Mouse (Mus musculus): ENCODE results near the gene Ktn1.

Gene Ktn1

GRCm38 (mm10) chr14:47663844-47664469 is 15.7 kb downstream of the Ktn1 start:
- intact Hi-C loops (cut with DNase I): loop anchor here (10.0 kb wide), 1 partner anchor 69 kb away; no protein-coding TSS in a partner anchor

DNA sequence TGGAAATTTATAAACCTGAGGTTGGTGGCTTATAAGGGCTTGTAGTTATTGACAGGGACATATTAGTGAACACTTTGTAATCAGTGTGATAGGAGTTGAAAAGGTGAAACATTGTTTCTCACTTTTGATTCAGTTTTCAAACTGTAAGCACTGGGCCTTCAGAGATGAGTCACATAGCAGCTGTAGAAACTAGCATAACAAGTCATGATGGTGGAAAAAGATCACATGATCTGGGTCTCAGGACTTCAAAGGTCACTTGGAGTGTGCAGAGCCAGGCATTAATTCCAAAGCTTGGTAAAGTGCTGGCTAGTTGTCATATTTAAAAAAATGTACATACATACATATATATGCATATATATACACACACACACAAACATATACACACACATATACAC is 16.2 kb downstream of the Ktn1 start:
- intact Hi-C loops (cut with DNase I): loop anchor here (10.0 kb wide), 1 partner anchor 70 kb away; no protein-coding TSS in a partner anchor

- intact Hi-C loops (cut with DNase I): loop anchor here (10.0 kb wide), 1 partner anchor 70 kb away; no protein-coding TSS in a partner anchor
These were observed 17.0 kb downstream of the Ktn1 start for GRCm38 (mm10) chr14:47665061-47665778.

- intact Hi-C loops (cut with DNase I): loop anchor here (10.0 kb wide), 1 partner anchor 73 kb away; no protein-coding TSS in a partner anchor
These were observed 19.8 kb downstream of the Ktn1 start for GRCm38 (mm10) chr14:47668096-47668495.

DNA sequence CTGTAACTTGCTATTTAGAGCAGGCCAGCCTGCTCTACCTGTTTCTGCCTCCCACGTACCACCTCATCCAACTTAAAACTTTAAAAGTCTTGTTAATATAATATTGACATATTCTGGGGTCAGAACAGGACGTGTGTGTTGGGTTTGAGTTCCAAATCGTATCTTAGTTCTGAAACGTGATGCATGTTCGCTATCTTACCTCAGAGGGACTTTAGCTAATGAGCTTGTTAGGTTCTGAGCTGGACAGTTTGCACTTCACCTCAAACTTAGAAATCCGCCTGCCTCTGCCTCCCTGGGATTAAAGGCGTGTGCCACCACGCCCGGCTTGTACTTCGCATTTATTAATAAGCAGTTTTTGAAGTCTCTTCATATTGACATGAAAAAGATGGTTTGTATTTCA is 34.6 kb downstream of the Ktn1 start:
- intact Hi-C loops (cut with DNase I): no loop called here

- intact Hi-C loops (cut with DNase I): no loop called here
These were observed 36.3 kb downstream of the Ktn1 start for GRCm38 (mm10) chr14:47684579-47684978.

DNA sequence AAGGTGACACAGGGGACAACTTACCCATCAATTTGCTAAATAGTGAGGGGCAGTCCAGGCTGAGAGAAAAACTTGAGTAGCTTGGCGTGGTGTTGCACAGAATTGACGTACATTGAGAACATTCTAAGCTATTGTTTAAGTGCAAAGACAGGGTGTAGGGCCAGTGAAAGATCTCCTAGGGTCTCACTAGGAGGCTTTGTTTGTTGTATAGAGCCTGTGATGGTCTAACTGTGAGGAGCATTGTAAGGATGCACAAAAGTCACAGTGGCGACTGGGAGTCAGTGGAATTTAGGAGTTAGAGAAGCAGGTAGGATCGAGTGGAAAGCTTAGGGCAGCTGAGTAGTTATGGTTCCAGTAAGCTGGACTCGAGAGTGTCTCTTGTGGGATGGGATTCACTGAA is 50.9 kb downstream of the Ktn1 start:
- intact Hi-C loops (cut with DNase I): no loop called here

DNA sequence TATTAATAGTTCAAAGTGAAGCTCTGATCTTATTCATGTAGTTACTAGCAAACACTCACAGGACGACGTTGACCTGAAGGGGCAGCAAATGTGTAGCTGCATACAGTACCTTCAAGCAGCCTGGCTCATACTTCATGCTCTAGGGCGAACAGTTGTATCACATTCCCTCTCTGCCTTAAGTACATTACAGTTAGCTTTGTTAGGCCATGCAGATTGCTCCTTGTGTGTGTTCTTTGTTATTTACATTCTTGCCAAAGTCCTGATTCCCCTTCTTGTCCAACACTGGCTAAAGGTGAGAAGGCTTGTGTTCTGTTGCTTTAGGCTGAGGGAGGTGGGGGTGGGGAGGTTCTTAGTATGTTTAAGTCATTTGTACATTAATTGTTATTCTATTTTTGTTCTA is 61.3 kb downstream of the Ktn1 start:
- intact Hi-C loops (cut with DNase I): no loop called here

- intact Hi-C loops (cut with DNase I): no loop called here
These were observed 67.5 kb downstream of the Ktn1 start for GRCm38 (mm10) chr14:47715771-47716170.

DNA sequence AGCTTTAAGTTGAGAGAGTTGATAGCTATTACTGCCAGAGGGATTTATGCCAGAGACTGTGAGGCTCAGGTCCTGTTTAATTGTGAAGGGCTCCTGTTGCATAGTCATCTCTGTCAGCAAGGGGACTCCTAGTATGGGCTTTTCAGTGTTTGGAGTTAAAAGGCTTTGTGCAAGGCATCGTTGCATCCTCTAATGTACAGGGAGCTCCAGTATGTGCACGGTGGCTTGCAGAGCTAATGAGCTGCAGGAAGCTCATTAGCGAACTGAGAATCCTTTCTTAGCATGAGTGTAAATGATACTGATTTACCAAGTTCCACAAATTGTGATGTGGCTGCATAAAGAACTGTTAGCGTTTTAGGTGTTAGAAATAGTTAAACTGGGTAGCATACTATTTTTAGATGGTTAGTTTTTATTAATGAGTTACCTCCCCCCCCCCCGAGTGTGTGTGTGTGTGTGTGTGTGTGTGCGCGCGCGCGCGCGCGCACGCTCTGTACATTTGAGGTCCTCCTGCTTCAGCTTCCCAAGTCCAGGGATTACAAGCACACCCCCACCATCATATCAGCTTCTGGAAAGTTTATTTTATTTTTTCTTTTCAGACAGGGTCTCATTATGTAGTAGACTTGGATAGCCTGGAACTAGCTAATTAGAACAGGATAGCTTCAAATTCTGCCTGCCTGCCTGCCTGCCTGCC is 69.8 kb downstream of the Ktn1 start:
- intact Hi-C loops (cut with DNase I): no loop called here

GRCm38 (mm10) chr14:47720023-47720422 is 71.8 kb downstream of the Ktn1 start:
- intact Hi-C loops (cut with DNase I): no loop called here

DNA sequence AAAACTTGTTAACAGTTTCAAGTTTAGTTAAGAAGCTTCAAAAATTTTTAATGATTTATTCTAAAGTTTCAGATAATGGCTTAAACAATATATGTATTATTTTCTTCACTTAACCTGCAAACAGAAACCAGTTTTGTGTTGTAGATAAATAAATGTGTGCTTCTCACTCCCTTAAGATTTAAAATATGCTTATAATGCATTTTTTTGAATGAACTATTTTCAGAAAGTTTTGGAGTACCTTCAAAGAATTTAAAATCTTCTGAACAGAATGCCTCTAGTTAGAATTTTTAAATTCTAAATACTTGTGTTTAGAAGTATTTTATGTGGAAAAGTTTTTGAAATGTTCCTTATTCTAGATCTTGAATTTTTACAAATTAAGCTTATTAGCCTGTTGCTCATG is 74.8 kb downstream of the Ktn1 start:
- intact Hi-C loops (cut with DNase I): no loop called here

DNA sequence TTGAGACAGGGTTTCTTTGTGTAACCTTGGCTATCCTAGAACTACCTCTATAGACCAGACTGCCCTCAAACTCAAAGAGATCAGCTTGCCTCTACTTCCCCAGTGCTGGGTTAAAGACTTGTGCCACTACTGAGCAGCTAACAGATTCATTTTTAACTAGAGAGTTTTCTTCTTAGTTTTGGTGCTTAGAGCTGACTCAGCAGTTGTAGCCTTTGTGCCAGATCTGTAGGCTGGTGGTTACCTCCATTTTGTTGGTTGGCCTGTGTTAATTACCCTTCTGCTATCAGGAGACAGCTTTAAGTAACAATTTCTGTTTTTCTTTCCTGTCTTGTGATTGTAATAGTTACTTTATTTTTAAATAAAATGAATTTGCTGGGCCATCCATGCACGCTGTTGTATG is 80.3 kb downstream of the Ktn1 start:
- intact Hi-C loops (cut with DNase I): no loop called here

DNA sequence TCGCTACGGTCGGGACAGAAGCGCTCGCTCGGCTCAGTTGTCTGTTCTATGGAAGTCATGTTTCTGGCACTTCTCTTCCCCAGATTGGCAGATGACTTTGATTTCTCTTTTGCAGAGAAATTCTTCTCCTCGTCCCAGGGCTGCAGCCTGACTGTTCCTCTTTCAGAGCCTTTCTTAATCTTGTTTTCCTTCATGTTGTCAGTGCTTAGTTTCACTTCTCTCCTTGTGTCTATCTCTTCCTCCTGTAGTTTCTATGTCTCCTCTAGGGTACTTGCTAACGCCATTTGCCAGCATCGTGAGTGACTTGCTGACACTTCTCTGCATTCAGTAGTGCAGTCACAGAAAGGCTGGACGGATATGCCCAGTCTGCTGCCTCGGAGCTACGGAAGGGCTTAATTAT is 87.1 kb downstream of the Ktn1 start:
- intact Hi-C loops (cut with DNase I): no loop called here

GRCm38 (mm10) chr14:47736471-47736870 is 88.2 kb downstream of the Ktn1 start:
- intact Hi-C loops (cut with DNase I): no loop called here

DNA sequence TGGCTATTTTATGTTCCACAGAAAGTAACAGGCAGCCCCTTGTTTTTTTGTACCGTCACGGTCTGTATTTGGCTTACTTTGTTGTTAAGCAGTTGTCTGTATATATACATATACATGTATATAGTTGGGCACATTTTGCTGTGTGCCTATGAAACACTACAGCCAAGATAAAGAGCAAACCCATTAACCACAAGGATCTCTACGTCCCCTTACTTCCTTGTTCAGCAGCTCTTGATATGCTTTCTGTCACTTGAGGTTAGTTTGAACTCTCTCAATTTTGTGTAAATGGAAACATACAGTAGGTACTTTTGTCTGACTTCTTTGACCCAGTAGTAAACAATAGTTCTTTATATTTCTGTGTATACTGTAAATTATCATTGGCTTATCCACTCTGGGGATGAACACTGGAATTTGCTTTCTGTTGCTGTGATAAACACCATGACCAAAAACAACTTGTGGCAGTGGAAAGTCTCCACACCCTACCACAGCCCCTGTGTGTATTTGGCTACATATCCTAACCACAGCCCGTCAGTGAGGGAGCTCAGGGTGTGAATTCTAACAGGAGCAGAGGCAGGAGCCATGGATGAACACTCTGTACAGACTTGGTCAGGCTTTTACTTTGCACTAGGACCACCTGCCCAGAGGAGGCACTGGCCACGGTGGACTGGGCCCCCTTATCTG is 92.2 kb downstream of the Ktn1 start:
- intact Hi-C loops (cut with DNase I): no loop called here

GRCm38 (mm10) chr14:47741046-47741445 is 92.8 kb downstream of the Ktn1 start:
- intact Hi-C loops (cut with DNase I): no loop called here

DNA sequence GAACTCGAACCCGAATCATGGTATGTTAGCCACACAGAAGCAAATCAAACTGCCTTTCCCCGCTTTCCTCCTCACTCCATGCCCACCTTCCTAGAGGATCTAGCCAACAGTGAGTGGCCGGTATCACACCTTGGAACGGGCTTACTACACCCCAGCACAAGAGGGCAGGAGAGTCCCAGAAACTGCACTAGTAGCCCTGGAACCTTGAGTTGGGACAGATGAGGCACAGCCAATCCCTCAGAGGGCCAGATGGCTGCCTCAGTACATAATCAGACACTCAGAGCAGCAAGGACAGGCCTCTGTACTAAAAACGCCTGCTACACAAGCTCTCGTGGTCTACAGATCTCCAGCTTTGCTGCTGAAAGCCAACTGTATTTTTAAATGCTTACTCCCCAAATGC is 94.4 kb downstream of the Ktn1 start:
- intact Hi-C loops (cut with DNase I): no loop called here

DNA sequence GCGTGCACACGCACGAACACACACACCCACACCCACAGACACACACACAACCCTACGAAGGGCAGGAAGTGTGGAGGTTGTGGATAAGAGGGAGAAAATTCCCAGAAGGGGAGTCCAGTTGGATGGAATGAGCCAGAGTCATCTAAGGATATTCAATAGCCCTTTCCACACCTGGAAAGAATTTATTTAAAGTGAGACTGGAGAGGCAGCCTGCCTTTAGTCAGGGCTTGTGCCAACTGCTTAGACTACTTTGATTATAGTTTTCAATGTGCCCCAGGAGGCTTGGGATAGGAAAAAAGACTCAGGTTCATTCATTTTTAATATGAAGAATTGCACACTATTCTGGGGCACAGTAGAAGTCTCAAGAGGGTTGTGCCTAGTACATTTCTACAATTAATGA is 96.8 kb downstream of the Ktn1 start:
- intact Hi-C loops (cut with DNase I): no loop called here

DNA sequence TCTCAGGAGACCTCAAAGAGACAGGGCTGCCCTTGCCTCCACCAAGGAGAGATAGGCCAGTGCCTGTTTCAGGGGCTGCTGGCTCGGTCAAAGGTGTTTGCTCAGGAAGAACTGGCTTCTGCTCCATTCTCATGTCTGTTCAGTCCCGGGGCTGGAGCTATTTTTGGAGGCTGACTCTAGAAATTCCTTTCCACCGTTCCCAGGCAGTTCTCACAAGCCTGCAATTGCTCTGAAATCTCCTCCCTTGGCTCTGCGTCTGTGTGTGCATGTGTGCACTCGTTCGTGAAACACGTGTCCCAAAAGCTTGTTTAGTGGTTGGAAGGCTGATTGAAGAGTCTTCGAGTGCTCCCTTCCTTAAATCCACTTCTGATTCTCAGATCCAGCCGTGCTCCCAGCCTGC is 99.3 kb downstream of the Ktn1 start:
- intact Hi-C loops (cut with DNase I): no loop called here

- intact Hi-C loops (cut with DNase I): no loop called here
These were observed 100.5 kb downstream of the Ktn1 start for GRCm38 (mm10) chr14:47748714-47749113.

Measured in adrenal gland (tissue).